Mouse (Mus musculus) liver, postnatal 0 days (tissue): ENCODE measurements at regions not wholly inside any gene's neighbourhood (a gene's known extent, or its start where the extent isn't known, plus 50 kb on each side); places are given as distances from the start of the nearest gene placed in this dataset.

Experiments used
- ATAC-seq: fragments of 200-750 bp; cut with Nextera tagmentation; 2 replicates; pipeline ENCODE4 v1.8.0; 2017; ENCODE audit warnings: mild to moderate bottlenecking, moderate library complexity
- DNase-seq: peaks from one replicate; pipeline ENCODE4 v3.0.0-alpha.2; 2016
- H3K27ac ChIP-seq: fragments of 300-500 bp; sonication (generic); 2 replicates; pipeline ENCODE4 v1.5.1; 2014; ENCODE audit warnings: antibody characterized with exemption, moderate library complexity, mild to moderate bottlenecking, low read depth
- H3K27me3 ChIP-seq: fragments of 300-500 bp; sonication (generic); 2 replicates; pipeline ENCODE4 v1.6.1; 2014; ENCODE audit warnings: low read length, control low read depth, mixed read lengths; ENCODE audit not compliant: insufficient read depth
- H3K36me3 ChIP-seq: fragments of 300-500 bp; sonication (generic); replicated peaks from 2 replicates; pipeline ENCODE4 v1.6.1; 2014; ENCODE audit warnings: mild to moderate bottlenecking, control low read depth, low read length, moderate library complexity, mixed read lengths; ENCODE audit not compliant: insufficient read depth
- H3K4me1 ChIP-seq: fragments of 300-500 bp; sonication (generic); 2 replicates; pipeline ENCODE4 v1.6.1; 2014; ENCODE audit warnings: antibody characterized with exemption, mild to moderate bottlenecking, control low read depth; ENCODE audit not compliant: insufficient read depth
- H3K4me2 ChIP-seq: fragments of 300-500 bp; sonication (generic); 2 replicates; pipeline ENCODE4 v1.6.1; 2014; ENCODE audit warnings: low read depth, mild to moderate bottlenecking, low read length, moderate library complexity, mixed read lengths
- H3K4me3 ChIP-seq: fragments of 300-500 bp; sonication (generic); 2 replicates; pipeline ENCODE4 v1.5.1; 2014; ENCODE audit warnings: low read depth, low read length
- H3K9ac ChIP-seq: fragments of 300-500 bp; sonication (generic); replicated peaks from 2 replicates; pipeline ENCODE4 v1.6.1; 2014; ENCODE audit warnings: mild to moderate bottlenecking, moderate library complexity
- H3K9me3 ChIP-seq: fragments of 300-500 bp; sonication (generic); 2 replicates; pipeline ENCODE4 v1.6.1; 2016; ENCODE audit warnings: mild to moderate bottlenecking, control low read depth, low read length, mixed read lengths
- CTCF ChIP-seq: sonication (generic); IDR thresholded peaks from 2 replicates; pipeline ENCODE4 v1.5.1; 2016; ENCODE audit warnings: antibody characterized with exemption, low read depth
- EP300 ChIP-seq: IDR thresholded peaks from 2 replicates; pipeline ENCODE4 v1.6.1; 2016; ENCODE audit warnings: antibody characterized with exemption, low read depth, mild to moderate bottlenecking
- WGBS: fragments of 180-500 bp; shearing (Covaris S2); extraction: QIAGEN DNeasy Blood & Tissue Kit; methylation state at CpG from one replicate; pipeline ENCODE4 v1.1.7; 2014; ENCODE audit not compliant: insufficient replicate concordance; 5-methylcytosine and 5-hydroxymethylcytosine counted together

DNA sequence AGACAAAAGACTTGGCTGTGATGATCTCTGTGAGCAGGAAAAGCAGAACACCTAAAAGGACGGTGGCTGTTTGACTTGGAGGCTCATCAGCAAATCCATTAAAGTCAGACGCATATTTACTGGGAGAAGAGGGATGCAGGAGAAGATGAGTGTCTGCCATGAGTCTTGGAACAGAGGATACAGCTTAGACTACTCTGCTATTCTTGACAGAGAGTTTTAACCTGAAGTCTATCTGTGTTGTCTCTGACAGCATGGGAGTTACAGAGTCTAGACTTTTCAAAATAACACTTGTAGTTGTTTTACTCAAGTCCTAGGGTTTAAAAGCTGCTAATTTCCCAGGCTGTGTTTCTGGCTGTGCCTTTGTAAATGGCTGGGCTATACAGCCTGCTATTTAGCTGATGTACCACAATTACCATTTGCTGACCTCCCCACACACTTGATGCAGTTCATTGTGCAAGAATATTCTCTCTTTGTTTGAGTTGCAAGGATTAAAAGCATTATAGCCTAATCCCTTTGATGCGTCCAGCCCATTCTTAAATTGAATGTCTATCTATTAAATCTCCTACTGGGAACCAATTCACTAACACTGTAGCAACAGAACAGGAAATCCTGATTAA, 160.0 kb upstream of the Tent5a start:
- Histone ChIP-seq H3K27ac (no peak overlapping the region), H3K4me2 (no peak overlapping the region), H3K4me3 (no peak overlapping the region), H3K9ac (no peak overlapping the region), H3K27me3 (no peaks in the 10 kb centered on the region), H3K36me3 (no peaks in the 10 kb centered on the region), H3K9me3 (no peaks in the 10 kb centered on the region), H3K4me1 (no peaks in the 10 kb centered on the region)
- no peak for DNase-seq
- WGBS, result 60% methylated on average over 3 of the region's 3 CpGs
- no peak for ATAC-seq
- TF ChIP-seq EP300, result no peak
- no peak for TF ChIP-seq CTCF

DNA sequence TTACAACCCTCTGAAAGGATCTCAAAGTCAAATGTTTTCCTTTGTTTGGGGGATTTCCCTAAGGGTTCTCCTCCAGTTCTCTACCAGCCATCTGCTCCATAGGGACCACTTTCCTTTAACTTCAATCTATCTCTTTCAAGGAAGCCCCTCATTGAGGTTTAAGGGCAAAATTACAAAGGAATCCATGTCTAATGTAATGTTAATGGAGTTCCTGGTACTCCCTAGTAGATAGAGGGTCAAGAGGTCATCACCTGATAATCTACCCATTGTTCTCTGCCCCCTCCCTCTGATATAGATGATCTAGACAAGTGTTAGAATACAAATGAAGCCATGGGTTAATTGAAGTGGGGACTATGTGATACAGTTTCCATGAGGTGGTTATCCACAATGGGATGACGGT, 158.6 kb upstream of the Tent5a start:
- no peak overlapping the region for H3K4me3 ChIP-seq
- no peaks in the 10 kb centered on the region for H3K27me3 ChIP-seq
- ATAC-seq (no peak), DNase-seq (no peak)
- H3K9me3 ChIP-seq, result no peaks in the 10 kb centered on the region
- no peak overlapping the region for H3K4me2 ChIP-seq
- H3K27ac ChIP-seq, result no peak overlapping the region
- WGBS, result 76% methylated on average over 1 of the region's 1 CpGs
- TF ChIP-seq CTCF (no peak), EP300 (no peak)
- no peaks in the 10 kb centered on the region for H3K36me3 ChIP-seq
- H3K9ac ChIP-seq, result no peak overlapping the region
- H3K4me1 ChIP-seq, result no peaks in the 10 kb centered on the region

DNA sequence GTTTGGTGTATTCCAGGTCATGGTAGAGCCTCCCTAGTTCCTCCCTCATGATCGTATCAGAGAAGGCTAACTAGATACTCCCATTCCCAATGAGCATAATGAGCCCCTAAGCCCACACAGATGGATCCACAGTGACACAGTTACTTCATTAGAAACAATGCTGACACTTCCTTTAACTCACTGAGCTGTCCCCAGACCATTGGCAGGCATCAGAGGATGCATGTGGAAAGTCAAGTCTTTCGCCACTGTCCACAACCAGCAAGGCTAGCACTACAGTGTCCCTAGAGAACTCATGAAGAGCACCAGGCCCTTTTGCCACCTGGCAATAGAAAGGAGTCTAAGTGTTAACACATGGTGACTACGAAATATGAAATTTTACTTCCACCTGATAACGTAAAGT, 156.1 kb upstream of the Tent5a start:
- H3K27ac ChIP-seq, result no peak overlapping the region
- no peak overlapping the region for H3K9ac ChIP-seq
- TF ChIP-seq CTCF (no peak), EP300 (no peak)
- no peak for DNase-seq
- H3K27me3 ChIP-seq, result no peaks in the 10 kb centered on the region
- no peak overlapping the region for H3K4me3 ChIP-seq
- H3K4me1 ChIP-seq, result no peaks in the 10 kb centered on the region
- no peak for ATAC-seq
- no peaks in the 10 kb centered on the region for H3K9me3 ChIP-seq
- no peak overlapping the region for H3K4me2 ChIP-seq
- no peaks in the 10 kb centered on the region for H3K36me3 ChIP-seq
- 73% methylated on average over 4 of the region's 4 CpGs for WGBS

DNA sequence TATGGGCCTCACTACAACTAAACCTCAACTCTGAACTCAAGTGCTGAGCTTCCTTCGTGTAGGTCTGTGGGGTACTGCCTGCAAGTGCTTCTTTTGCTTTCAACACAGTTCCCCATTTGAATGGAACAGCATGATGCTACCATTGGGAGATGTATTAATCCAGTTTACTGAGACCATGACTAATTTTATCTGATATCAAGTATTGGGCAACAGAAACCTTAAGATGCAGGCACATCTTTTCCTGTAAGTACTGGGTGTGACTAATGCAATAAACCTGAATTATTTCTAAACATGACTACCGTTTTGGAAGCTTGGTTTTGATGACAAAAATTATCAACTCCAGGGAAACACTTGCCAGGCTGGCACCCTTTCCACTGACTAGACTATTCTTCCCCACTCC, 153.4 kb upstream of the Tent5a start:
- no peaks in the 10 kb centered on the region for H3K4me1 ChIP-seq
- no peak for DNase-seq

DNA sequence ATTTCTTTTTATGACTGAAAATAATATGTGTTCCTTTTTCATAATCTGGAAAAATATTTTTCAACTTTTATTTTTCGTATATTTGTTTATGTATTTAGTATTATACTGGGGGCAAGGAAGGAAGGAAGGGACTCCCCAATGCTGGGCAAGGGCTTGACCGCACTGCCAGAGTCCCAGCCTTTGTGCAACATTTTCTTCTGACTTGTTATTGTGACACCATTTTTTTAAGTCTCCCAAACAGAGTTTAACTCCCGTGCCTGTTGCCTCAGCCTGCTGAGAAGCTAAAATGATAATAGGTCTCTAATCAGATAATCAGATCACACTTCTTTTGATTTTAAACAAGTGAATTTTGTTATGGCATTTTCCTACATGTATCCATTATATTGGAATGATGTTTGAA, 148.1 kb upstream of the Tent5a start:
- Histone ChIP-seq H3K27me3 (no peaks in the 10 kb centered on the region), H3K9ac (no peak overlapping the region), H3K4me3 (no peak overlapping the region), H3K4me2 (no peak overlapping the region), H3K4me1 (no peaks in the 10 kb centered on the region), H3K9me3 (no peaks in the 10 kb centered on the region), H3K27ac (no peak overlapping the region), H3K36me3 (no peaks in the 10 kb centered on the region)
- ATAC-seq (no peak), DNase-seq (no peak)
- TF ChIP-seq CTCF (no peak), EP300 (no peak)
- 64% methylated on average over 3 of the region's 3 CpGs for WGBS

More for the DNA sequence above, 153.4 kb upstream of the Tent5a start:
- no peak for ATAC-seq
- Histone ChIP-seq H3K9ac (no peak overlapping the region), H3K27ac (no peak overlapping the region), H3K9me3 (no peaks in the 10 kb centered on the region), H3K4me2 (no peak overlapping the region), H3K27me3 (no peaks in the 10 kb centered on the region), H3K36me3 (no peaks in the 10 kb centered on the region), H3K4me3 (no peak overlapping the region)
- TF ChIP-seq CTCF (no peak), EP300 (no peak)
- WGBS, result 49% methylated on average over 2 of the region's 2 CpGs

DNA sequence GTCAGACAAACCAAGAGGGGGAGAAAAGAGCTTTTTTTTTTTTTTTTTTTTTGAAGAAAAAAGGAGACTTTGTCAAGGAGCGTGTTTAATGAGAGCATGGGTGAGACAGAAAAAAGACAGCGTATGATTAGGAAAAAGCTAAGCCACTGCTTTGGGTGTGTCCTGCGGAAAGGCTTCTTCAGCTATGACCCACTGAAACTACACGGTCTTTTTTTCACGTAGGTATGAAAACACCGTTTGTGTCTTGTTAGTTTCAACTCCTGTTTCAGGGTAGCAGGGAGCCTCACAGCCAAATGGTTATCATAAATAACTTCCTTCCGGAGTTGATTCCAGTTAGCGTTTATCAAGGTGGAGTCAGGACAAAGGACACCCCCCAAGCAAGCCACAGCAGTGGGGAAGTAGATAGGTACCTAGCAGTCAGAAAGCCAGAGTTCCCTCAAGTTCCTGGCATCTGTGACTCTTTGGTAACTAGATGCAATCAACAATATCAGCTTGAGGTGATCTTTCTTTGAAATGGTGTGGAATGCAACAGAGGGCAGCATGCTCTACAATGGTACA, 143.2 kb upstream of the Tent5a start:
- no peaks in the 10 kb centered on the region for H3K9me3 ChIP-seq
- H3K4me3 ChIP-seq, result no peak overlapping the region
- no peak for ATAC-seq
- no peak overlapping the region for H3K9ac ChIP-seq
- WGBS, result 66% methylated on average over 8 of the region's 8 CpGs
- no peaks in the 10 kb centered on the region for H3K27me3 ChIP-seq
- no peaks in the 10 kb centered on the region for H3K4me1 ChIP-seq
- DNase-seq, result no peak
- no peaks in the 10 kb centered on the region for H3K36me3 ChIP-seq
- 0 out of 2 replicates have a peak, but pooled peaks have one; percentile 28 for TF ChIP-seq EP300
- TF ChIP-seq CTCF, result no peak
- no peak overlapping the region for H3K4me2 ChIP-seq
- H3K27ac ChIP-seq, result no peak overlapping the region

DNA sequence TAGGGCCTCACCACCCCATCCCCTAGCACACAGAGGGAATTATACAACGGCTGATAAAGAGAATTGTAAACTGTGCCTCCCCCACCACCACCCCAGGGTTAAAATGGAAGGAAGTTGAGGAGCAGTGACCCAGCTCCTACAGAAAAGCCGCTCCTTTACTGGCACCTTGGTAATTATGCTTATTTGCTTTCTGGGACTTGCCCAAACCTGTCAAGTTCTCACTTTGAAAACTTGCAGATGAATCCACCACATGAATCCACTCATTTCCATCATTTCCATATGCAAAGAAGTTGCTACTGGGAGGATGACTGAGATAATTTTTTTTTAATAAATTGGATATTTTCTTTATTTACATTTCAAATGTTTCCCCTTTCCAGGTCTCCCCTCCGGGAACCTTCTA, 142.1 kb upstream of the Tent5a start:
- Histone ChIP-seq H3K4me3 (no peak overlapping the region), H3K36me3 (no peaks in the 10 kb centered on the region), H3K9me3 (no peaks in the 10 kb centered on the region), H3K27me3 (no peaks in the 10 kb centered on the region), H3K4me2 (no peak overlapping the region), H3K9ac (no peak overlapping the region), H3K4me1 (no peaks in the 10 kb centered on the region), H3K27ac (no peak overlapping the region)
- ATAC-seq (no peak), DNase-seq (no peak)
- no peak for TF ChIP-seq EP300
- no peak for TF ChIP-seq CTCF
- WGBS, result 56% methylated on average over 3 of the region's 3 CpGs
